Mouse (Mus musculus) hindbrain, embryonic 10.5 days (tissue): ENCODE measurements at regions not wholly inside any gene's neighbourhood (a gene's known extent, or its start where the extent isn't known, plus 50 kb on each side); places are given as distances from the start of the nearest gene placed in this dataset.
A peak's percentile ranks its signal among the peaks of the same experiment; 100 is the strongest.
"Not testable (repeated sequence)": the region's sequence is repeated elsewhere in the genome, so short reads cannot be mapped to it uniquely, and the experiment has no call there.

Experiments used
- DNase-seq: peaks from one replicate; pipeline ENCODE4 v3.0.0-alpha.2; 2017; ENCODE audit warnings: low spot score
- H3K27ac ChIP-seq: fragments of 300-500 bp; sonication (generic); 2 replicates; pipeline ENCODE4 v1.5.1; 2016; ENCODE audit warnings: mild to moderate bottlenecking, moderate library complexity
- H3K27me3 ChIP-seq: fragments of 300-500 bp; sonication (generic); 2 replicates; pipeline ENCODE4 v1.6.1; 2016; ENCODE audit warnings: mild to moderate bottlenecking; ENCODE audit not compliant: poor library complexity, insufficient read depth, severe bottlenecking
- H3K36me3 ChIP-seq: fragments of 300-500 bp; sonication (generic); 2 replicates; pipeline ENCODE4 v1.6.1; 2016; ENCODE audit warnings: mild to moderate bottlenecking, moderate library complexity
- H3K4me1 ChIP-seq: fragments of 300-500 bp; sonication (generic); replicated peaks from 2 replicates; pipeline ENCODE4 v1.6.1; 2016; ENCODE audit warnings: mild to moderate bottlenecking
- H3K4me3 ChIP-seq: fragments of 300-500 bp; sonication (generic); 2 replicates; pipeline ENCODE4 v1.5.1; 2016; ENCODE audit warnings: mild to moderate bottlenecking, moderate library complexity
- H3K9me3 ChIP-seq: fragments of 300-500 bp; sonication (generic); 2 replicates; pipeline ENCODE4 v1.6.1; 2016; ENCODE audit warnings: mild to moderate bottlenecking, moderate library complexity
- WGBS: fragments of 180-500 bp; shearing (Covaris S2); methylation state at CpG from one replicate; pipeline ENCODE4 v1.1.7; 2016; 5-methylcytosine and 5-hydroxymethylcytosine counted together

DNA sequence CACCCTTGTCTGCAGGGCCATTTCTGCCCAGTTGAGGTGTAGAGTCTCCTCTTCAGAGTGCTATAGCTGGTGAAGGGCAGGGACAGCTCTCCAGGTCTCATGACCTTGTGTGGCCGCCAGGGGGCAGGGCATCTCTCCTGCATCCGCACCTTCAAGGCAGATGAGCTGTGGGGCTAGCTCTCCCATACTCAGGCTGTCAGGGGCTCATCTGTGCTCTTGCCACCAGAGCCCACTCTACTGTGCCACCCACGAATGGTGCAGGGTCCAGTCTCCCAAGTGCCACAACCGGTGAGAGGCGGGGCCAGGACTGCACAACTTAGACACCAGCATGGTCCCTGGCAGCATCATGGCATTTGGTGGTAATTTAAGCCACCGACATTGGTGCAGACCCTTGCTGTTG lies 111.3 kb downstream of the Syt10 start:
- DNase-seq: peak; percentile 58
- Histone ChIP-seq H3K27me3 (no peaks in the 10 kb centered on the region), H3K36me3 (no peaks in the 10 kb centered on the region), H3K4me1 (no peaks in the 10 kb centered on the region), H3K27ac (no peak overlapping the region), H3K9me3 (no peaks in the 10 kb centered on the region), H3K4me3 (no peak overlapping the region)
- WGBS: 35% methylated on average over 6 of the region's 6 CpGs

DNA sequence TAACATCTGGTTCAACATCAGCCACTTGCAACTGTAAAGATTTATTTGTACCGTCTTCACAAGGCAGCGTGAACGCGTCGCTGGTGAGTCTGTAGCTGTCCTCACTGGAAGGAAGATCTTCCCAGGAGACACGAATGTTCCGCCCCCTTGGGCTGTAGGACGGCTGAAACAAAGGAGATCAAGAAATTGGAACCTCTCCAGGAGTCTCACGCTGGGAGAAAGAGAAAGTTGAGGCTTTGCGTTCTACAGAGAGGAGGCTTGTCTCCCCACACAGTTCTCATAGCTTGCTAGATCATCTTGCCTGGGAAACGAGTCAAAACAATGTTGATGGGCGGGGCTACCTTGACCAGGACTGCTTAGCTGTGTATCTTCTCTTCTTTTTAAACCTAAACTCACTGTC lies 117.3 kb downstream of the Syt10 start:
- DNase-seq: no peak
- WGBS: 57% methylated on average over 12 of the region's 12 CpGs
- H3K4me3 ChIP-seq: no peak overlapping the region

DNA sequence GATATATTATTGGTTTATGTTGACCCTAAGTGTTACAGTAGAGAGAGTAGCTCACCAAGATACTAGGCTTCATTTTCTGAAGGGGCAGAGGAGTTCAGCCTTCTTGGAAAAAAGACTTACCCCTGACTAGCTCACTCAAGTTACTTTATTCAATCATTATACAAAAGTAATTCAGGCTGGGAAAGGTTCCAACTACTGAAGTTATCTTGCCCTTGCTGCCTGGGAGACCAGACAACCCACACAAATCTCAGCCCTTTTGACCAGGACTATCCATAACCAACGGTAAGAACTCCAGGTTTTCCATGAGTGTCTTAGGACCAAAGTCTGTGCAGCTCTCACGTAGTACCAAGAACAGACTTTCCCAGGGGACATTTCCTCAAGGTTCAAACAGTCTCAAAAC lies 105.5 kb upstream of the Rabl2 start:
- WGBS: 77% methylated on average over 2 of the region's 2 CpGs
- Histone ChIP-seq H3K9me3 (peaks cover 8% of the 10 kb centered on the region), H3K27ac (no peak overlapping the region)

More for the DNA sequence above, 117.3 kb downstream of the Syt10 start:
- H3K4me1 ChIP-seq: no peaks in the 10 kb centered on the region
- H3K27ac ChIP-seq: no peak overlapping the region
- no peaks in the 10 kb centered on the region for H3K36me3 ChIP-seq
- H3K27me3 ChIP-seq: no peaks in the 10 kb centered on the region
- H3K9me3 ChIP-seq: no peaks in the 10 kb centered on the region

DNA sequence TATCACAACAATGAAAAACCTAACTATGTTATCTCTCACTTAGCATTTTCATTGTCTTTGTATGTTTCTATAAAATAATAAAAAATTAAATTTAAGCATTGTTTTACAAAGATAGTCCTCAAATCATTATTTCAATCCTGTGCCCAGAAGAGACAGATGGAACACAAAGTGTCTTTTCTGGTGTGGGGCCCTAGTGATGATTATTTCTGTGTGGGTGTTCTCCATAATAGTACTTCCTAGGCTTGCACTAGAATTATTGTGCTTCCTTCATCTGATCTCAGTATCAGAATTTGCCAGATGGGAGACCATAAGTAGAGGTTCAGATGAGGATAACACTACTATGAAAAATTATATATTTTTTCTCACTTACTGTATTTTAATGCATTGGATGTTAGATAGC lies 84.6 kb upstream of the Rabl2 start:
- Histone ChIP-seq H3K36me3 (no peaks in the 10 kb centered on the region), H3K27me3 (no peaks in the 10 kb centered on the region), H3K27ac (no peak overlapping the region), H3K4me1 (0 out of 2 replicates have a peak, but pooled peaks cover 2% of the 10 kb centered on the region), H3K9me3 (no peaks in the 10 kb centered on the region), H3K4me3 (no peak overlapping the region)
- DNase-seq: no peak

More for the DNA sequence above, 105.5 kb upstream of the Rabl2 start:
- Histone ChIP-seq H3K4me3 (no peak overlapping the region), H3K36me3 (no peaks in the 10 kb centered on the region), H3K27me3 (no peaks in the 10 kb centered on the region), H3K4me1 (no peaks in the 10 kb centered on the region)
- no peak for DNase-seq

DNA sequence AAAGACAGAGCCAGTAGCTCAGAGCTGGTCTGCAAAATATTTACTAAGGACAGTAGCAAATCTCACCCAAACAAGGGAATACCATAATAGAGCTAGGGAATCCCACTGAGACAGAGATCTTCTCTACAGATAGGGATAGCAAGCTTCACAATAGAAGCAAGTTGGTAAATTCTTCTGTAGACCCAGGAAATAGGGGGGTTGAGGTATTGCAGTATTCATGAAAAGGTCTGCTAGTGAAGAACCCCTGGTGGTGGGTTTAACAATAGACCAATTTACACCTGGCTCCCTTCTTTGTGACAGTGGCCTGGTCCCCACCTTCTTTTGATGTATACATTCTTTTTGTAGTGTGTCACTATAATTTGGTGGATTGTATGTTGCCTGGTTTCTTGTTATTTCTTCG lies 64.8 kb upstream of the Rabl2 start:
- not testable (repeated sequence) for H3K9me3 ChIP-seq, H3K4me3 ChIP-seq

More for the DNA sequence above, 64.8 kb upstream of the Rabl2 start:
- WGBS: 89% methylated on average over 1 of the region's 1 CpGs
- H3K4me1 ChIP-seq, H3K27me3 ChIP-seq, H3K36me3 ChIP-seq, DNase-seq, H3K27ac ChIP-seq: not testable (repeated sequence)
